20 mouse cellular contexts compared by ENCODE assay signal in the genomic region with DNA sequence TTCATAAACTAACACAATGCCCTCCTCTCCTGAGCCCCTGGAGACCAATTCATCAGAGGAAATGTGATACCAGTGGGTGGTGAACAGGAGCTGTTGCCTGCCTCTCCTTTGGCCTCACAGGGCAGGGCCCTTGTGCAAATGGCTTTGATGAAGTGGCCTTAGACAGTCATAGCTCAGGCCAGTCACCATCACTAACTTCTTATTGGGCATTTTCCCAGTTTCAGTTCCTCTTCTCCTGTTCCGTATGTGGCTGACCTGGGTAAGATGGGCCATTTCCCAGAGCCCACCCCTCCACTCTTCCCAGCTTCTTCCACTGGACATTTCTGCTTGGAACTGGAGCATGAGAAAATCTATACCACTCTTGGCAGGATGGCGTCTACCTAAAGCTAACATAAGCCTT. TPM values are rescaled to one million over a fixed set of nuclear protein-coding genes. Genes with fewer than 3 reads are reported as not detected.
DNase-seq lines count a peak whose midpoint lies in the region; ATAC-seq and TF ChIP-seq lines count a peak whose summit lies in the region.
"Had no signal": no experiment of that assay in that cellular context is flagged by ENCODE, and none has a peak within 500 bp of the region (broad histone marks: within the 10 kb centered on the region; RNA-seq: fewer than 3 reads in every experiment).

No protein-coding gene starts in this region.

- H3K27ac ChIP-seq in lung, embryonic 14.5 days (ENCODE audit: low read depth): no peak overlapping the region
- no peak overlapping the region for H3K27ac ChIP-seq in hindbrain, embryonic 10.5 days
- H3K27ac ChIP-seq: embryonic facial prominence, embryonic 10.5 days; embryonic facial prominence, embryonic 12.5 days; forebrain, embryonic 13.5 days; forebrain, embryonic 15.5 days had no signal

- H3K36me3 ChIP-seq in lung, embryonic 14.5 days (ENCODE audit: insufficient read depth): no peaks in the 10 kb centered on the region
- no peaks in the 10 kb centered on the region for H3K36me3 ChIP-seq in hindbrain, embryonic 10.5 days
- H3K36me3 ChIP-seq: embryonic facial prominence, embryonic 10.5 days; embryonic facial prominence, embryonic 12.5 days; forebrain, embryonic 15.5 days had no signal

- peak overlapping the region; percentile 5; the same call in 1 of the 2 replicates for H3K9ac ChIP-seq in lung, embryonic 14.5 days
- H3K9ac ChIP-seq: embryonic facial prominence, embryonic 12.5 days; forebrain, embryonic 13.5 days; forebrain, embryonic 15.5 days; forebrain, postnatal 0 days had no signal

- no peaks in the 10 kb centered on the region for H3K9me3 ChIP-seq in lung, embryonic 14.5 days (ENCODE audit: low read depth, low read length)
- no peaks in the 10 kb centered on the region for H3K9me3 ChIP-seq in hindbrain, embryonic 10.5 days
- H3K9me3 ChIP-seq: embryonic facial prominence, embryonic 10.5 days; embryonic facial prominence, embryonic 12.5 days; forebrain, embryonic 13.5 days; forebrain, embryonic 15.5 days had no signal

- no peaks in the 10 kb centered on the region for H3K4me1 ChIP-seq in lung, embryonic 14.5 days (ENCODE audit: insufficient read depth)
- H3K4me1 ChIP-seq in hindbrain, embryonic 10.5 days (replicated peaks): peaks cover 15% of the 10 kb centered on the region; the same call in 1 of the 2 replicates

- no peak for DNase-seq in lung, embryonic 14.5 days
- no peak for DNase-seq in lung, postnatal 4 days
- DNase-seq in left cerebral cortex, adult 18-20 months (ENCODE audit: low spot score in 2 of 2): no peak
- DNase-seq in hindbrain, embryonic 10.5 days (ENCODE audit: low spot score): no peak
- DNase-seq: adrenal gland, adult 2 months; adrenal gland, postnatal 10 days; adrenal gland, postnatal 25 days; B cell, adult 2 months; cerebellum, adult 11 months; cerebellum, adult 18-20 months; cerebellum, adult 8-10 months; cerebellum, adult 9-11 months; cerebellum, postnatal 14 days; forebrain, postnatal 0 days had no signal

- no peak overlapping the region for H3K4me3 ChIP-seq in lung, embryonic 14.5 days (ENCODE audit: low read depth, low read length)
- no peak overlapping the region for H3K4me3 ChIP-seq in hindbrain, embryonic 10.5 days
- H3K4me3 ChIP-seq: embryonic facial prominence, embryonic 10.5 days; embryonic facial prominence, embryonic 12.5 days; forebrain, embryonic 13.5 days; forebrain, embryonic 15.5 days had no signal

- peaks cover 8% of the 10 kb centered on the region; the same call in 1 of the 2 replicates for H3K27me3 ChIP-seq in lung, embryonic 14.5 days (ENCODE audit: insufficient read depth, low read length)
- peaks cover 46% of the 10 kb centered on the region for H3K27me3 ChIP-seq in hindbrain, embryonic 10.5 days (ENCODE audit: insufficient read depth, poor library complexity, severe bottlenecking)

- no peak for TF ChIP-seq CTCF in lung, embryonic 14.5 days (IDR thresholded peaks at IDR 0.05; ENCODE audit: low read depth)

- WGBS in lung, embryonic 14.5 days: 73% methylated on average over 2 of the region's 2 CpGs
- WGBS in hindbrain, embryonic 10.5 days: 77% methylated on average over 2 of the region's 2 CpGs

- no peak overlapping the region for H3K4me2 ChIP-seq in lung, embryonic 14.5 days
- H3K4me2 ChIP-seq: embryonic facial prominence, embryonic 12.5 days; forebrain, embryonic 13.5 days; forebrain, embryonic 15.5 days had no signal

- no peak for ATAC-seq in lung, embryonic 14.5 days (ENCODE audit: insufficient read depth)
- ATAC-seq in megakaryocyte, adult 5-6 weeks (ENCODE audit: poor library complexity, severe bottlenecking): peak; percentile 56; the same call in 1 of the 2 replicates
- ATAC-seq: CD4-positive, CD25-positive, alpha-beta regulatory T cell, adult 4 months; forebrain, embryonic 13.5 days; forebrain, embryonic 15.5 days; forebrain, postnatal 0 days had no signal

RNA-seq across cellular contexts. Expression of a gene that starts 5.1 kb away (rescaled TPM):
- polyA plus RNA-seq in lung, embryonic 14.5 days (2014; fragmentation: Nextera tagmentation; extraction: Ambion mirVana): 18.8 and 20.6 TPM in 2 replicates
- 1.8 and 2.1 TPM in 2 replicates for total RNA-seq in megakaryocyte, adult 5-6 weeks (2015)
- total RNA-seq in megakaryocyte, adult 5-6 weeks (2017): 2.3 and 6.6 TPM in 2 replicates
- 10 to 100 TPM; 39.4 to 39.8 TPM for total RNA-seq in left cerebral cortex, adult 18-20 months (2021)
- 17.7 and 19.6 TPM in 2 replicates for polyA plus RNA-seq in hindbrain, embryonic 10.5 days (2016; fragmentation: Nextera tagmentation; extraction: Ambion mirVana)

Comparison
In these comparisons a context has a peak if more than half of its experiments do, and no peak if none do; other contexts are left out.
1. RNA of a gene that starts 5.1 kb away (total RNA-seq): 39.4 to 39.8 TPM in left cerebral cortex, adult 18-20 months; 1.8 to 6.6 TPM in megakaryocyte, adult 5-6 weeks; every median in the first group is over 4 times any median in the second.